Mouse (Mus musculus): Measurements from ENCODE around the gene Zfp541. TPM values are rescaled to one million over a fixed set of nuclear protein-coding genes. Genes with fewer than 3 reads are reported as not detected.

Gene Zfp541
- total RNA-seq, 2 experiments from 2014 or later, result 0.10 to 0.13 TPM

DNA sequence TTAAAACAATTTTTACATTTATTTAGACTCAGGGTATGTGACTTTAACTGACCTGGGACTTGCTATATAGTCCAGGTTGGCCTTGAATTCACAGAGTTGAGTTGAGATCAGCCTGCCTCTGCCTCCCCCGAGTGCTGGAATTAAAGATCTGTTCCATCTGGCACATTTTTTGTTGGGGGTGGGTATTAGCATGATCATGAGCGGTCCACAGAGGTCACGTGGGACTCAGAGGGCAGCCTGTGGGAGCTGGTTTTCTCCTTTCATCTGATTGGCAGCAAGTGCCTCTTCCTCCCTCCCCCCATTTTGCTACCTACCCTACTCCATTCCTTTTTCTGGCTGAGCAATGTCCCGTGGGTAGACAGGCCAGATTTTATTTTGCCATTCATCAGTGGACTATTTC is 19.0 kb downstream of the Zfp541 start:
- no peak for DNase-seq

DNA sequence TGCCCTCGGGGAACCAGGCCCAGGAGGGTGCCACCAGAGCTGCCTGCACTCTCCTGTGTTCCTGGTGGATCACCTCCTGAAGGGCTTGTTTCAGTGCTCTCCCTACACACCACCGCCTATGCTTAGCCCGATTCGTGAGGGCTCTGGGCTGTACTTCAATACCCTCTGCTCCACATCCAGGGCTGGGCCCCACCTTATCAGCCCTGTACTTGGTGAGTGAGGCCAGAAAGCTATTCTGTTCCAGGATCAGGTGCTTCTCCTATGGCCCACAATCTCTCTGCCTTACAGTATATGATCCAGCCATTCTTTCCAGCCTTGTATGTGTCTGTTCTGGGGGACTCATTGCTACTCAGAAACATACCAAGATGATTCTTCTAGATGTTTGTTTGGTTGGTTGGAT is 21.7 kb downstream of the Zfp541 start:
- DNase-seq, result no peak

DNA sequence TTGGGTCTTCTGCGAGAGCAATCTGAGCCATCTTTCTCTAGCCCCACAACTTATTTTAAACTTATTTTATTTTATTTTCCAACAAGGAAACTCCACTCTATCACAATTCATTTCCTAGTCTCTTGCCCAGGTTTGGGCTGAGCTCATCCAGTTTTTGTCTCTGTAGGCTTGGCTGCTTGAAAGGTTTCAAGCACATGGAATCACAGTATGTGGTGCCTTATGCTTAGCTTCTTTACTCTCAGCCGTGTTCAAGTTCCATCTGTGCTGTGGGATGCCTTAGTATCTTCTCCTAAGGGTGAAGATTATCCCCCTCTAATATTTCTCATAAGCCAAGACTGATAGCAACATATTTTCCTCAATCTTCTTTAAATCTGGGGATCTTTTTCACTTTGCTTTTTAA is 26.0 kb downstream of the Zfp541 start:
- no peak for DNase-seq

DNA sequence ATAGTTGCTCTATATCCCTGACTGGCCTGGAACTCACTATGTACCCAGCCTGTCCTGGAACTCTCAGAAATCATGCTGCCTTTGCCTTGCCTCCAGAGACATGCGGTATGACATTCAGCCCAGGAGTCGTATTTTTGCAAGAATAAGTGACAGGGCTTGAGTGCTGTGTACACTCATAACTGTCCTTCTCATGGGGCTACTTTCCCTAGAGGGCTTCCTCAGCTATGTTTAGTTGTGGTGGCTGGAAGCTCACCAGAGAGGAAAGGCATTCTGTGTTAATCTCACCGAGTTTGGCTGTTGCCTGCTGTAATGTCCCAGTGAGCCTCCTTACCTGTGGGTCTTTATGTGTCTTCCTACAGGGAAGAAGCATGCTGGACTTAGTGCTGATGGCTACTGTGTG is 33.0 kb downstream of the Zfp541 start:
- no peak for DNase-seq

DNA sequence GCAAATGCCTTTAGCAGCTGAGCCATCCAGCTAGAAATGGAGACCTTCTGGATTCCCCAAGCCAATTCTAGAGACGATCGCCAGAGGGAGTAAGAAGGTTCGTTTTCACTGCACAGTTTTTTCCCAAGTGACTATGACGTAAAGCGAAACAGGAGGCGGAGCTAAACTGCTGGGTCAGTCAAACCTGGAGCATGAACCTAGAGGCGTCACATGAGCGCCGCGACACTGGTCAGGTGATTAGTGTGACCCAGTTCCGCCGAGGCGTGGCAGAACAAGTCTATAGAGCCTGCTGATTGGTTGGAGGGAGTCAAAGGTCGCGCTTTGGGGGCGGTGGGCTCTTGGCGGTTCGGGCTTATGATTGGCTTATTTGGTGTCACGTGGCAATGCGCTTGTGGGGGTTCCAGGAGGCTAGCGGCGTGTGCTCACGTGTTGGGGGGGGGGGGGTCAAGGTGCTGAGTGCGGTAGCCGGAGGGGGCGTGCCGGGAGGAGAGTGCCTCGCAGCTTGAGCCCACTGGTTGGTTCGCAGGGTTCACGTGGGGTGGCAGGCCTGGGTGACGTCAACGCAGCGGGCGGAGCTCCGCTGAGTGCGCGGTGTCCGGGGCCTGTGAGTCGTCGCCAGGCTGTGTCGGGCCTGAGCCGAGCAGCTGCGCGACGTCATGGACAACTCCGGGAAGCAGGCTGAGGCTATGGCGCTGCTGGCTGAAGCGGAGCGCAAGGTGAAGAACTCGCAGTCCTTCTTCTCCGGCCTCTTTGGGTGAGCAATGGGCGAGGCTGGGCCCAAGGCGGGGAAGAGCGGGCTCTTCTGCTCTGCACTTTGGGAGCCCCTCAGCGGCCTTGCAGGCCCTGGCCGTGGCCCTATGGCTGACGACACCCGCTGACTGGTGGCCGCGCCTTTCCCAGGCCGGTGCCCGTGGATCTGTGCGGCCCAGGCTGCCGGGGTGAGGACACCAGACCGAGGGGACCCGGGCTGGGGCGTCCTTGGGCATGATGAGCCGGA is 36.7 kb downstream of the Zfp541 start, which contains the start of gene Napa:
Gene Napa, plus strand, starts transcription at position 438 of the 997 bp plus-strand sequence.
- DNase-seq, result peak; percentile 99

DNA sequence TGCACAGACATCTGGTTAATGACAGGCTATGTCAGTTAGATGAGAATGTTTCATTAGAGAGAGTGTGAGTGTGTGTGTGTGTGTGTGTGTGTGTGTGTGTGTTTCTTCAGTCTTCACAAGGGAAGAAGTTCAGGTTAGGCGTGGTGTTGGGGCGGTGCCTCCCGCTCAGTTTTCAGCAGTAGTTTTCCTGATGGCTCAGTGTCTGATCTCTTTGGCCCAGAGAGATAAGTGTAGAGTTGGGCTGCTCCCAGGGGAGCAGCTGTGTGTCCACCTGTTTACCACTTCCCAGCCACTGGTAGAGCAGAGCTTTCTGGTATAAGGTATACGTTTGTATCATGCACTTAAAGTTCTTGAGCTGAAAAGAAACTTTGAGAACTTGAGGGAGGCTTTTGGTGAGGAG is 38.3 kb downstream of the Zfp541 start:
- DNase-seq, result no peak

DNA sequence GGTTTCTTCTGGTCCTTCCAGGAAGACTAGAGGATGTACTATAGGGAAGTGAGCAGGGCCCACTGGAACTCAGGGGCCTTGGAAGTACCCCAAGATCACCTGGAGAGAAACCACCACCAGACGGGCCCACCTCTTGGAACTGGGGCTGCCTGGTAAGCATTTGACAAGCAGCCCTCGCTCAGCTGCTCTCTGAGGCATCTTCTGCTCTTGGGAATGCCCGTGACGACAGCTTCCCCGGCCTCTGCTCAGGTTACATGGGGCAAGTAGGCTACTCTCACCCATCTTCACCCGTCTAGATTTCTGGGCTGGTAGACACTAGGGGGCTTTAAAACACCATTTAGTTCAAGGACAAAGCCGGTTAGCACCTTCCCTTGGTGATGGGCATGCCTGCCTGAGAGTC is 39.5 kb downstream of the Zfp541 start:
- no peak for DNase-seq

DNA sequence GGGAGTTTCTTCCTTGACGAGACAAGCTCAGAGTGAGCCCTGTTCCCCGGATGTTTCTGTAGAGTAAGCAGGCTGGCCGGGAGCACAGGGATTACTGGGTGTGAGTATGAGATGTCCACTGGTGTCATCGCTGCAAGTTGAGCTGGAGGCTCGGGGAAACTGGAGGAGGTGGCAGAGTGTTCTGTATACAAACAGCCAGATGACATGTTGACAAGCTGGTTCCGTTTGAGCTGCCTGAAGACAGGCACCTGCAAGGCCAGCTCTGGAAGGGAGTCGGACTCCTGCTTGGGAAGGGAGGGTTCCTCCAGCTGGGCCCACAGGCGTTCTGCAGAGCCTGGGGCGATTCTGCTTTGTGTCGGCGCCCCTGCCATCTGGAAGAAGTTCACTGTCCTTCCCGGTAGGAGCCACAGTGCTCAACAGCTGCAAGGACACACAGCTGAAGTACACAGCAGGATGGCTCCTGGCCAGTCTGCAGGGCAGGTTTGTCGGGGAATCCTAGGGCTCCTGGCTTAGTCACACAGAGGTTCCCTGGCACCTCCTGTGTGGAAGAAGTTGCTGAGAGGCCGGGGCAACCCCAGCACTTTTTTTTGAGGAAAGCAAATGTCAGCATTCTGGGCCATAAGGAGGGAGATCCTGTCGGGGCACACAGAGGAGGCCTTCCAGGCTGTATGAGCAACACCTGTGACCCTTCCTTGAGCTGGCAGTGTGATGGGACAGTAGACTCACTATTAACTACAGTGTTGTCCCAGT is 40.3 kb downstream of the Zfp541 start:
- DNase-seq, result no peak

DNA sequence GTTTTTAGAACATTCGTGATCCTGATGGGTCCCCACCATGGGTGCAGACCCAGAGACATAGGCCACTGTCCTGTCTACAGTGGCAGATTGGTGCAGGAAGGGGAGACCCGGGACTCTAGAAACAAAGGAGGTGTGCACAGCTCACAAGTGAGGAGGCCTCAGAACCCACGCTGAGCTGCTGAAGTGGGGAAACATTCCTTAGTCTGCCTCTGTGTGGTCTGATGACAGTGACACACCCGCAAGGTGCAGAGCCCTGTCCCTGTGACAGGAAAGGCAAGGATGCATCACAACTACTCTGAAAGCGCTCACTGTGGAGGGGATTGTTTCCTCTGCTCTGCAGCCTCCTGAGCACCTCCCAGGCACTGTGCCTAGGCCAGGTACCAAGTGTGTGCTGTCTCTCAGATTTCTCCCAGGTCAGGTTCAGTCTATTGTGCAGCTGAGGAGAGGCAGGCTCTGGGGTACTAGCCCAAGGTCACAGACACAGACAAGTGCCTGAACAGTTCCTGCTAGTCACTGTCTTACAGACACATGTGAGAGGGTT is 41.1 kb downstream of the Zfp541 start:
- no peak for DNase-seq

DNA sequence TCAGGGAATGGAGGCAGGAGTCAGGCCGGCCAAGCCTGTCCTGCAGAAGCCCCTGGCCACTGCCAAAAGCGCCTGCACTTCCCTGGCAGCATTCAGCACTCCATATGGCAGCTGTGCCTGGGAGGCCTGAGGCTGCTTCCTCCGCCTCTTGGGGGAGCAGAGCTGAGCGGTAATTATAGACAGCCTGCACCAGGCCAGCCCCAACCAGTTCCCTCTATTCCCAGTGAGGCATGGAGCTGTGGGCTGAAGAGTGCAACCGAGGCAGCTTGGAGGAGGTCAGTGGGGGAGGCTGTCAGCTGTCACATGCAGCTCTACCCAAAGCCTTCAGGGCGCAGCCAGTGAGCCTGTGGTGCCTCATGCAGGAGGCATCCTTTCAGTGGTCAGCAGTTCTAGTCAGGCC is 42.1 kb downstream of the Zfp541 start:
- no peak for DNase-seq

DNA sequence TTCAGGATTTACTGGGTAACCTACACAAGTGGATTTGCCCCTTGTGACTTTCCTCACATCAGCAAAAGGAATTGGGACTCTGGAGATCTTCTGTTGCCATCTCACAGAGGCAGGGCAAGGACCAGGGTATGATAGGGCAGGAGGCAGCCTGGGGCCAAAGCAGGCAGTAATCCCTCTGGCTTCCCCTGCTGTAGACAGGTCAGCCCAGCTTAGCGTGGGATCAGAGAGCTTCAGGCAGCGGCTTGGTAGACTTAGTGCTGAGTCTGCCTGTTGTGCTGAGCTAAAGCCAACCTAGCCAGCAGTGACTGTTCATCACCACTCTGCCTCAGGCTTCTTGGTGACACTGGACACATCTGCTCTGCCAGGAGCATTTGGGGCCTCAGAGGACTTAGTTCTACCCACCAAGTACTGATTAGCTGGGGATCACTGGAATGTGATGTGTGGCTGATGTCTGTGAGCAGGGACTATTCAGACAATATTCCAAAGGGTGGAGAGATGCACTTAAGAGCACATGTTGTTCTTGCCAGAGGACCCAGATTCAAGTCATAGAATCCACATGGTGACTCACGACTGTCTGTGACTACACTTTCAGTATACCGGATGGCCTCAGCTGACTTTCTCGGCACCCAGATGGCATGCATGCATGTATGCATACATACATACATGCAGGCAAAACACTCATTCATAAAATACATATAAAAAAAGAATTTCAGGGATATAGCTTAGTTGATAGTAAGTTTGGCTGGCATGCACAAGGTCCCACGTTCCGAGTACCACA is 43.2 kb downstream of the Zfp541 start:
- DNase-seq, result no peak

DNA sequence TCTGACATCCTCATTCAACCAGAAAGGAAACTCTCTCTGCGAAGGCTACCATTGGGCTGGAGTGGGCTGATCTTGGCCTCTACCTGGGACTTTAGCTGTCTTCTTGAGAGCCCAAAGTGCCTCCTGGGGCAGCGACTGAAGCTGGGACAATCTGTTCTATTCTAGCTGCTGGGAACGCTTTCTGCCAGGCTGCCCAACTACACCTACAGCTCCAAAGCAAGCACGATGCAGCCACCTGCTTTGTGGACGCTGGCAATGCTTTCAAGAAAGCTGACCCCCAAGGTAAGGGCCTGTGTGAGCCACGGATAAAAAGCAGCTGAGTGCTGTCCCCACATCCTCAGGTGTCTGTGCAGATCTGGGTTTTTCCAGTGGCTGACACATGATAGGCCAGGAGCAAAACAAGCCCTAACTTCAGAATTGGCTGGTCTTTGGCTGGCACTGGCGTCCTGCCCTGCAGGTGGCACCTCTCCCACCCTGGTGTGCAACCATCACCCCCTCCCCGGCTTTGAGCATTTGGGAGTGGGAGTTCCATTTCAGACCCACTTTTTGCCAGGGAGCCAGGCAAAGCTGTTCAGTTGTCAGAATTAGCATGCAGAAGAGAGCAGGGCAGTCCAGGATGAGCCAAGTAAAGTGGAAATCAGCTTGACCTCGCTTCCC is 47.4 kb downstream of the Zfp541 start:
- DNase-seq, result no peak

DNA sequence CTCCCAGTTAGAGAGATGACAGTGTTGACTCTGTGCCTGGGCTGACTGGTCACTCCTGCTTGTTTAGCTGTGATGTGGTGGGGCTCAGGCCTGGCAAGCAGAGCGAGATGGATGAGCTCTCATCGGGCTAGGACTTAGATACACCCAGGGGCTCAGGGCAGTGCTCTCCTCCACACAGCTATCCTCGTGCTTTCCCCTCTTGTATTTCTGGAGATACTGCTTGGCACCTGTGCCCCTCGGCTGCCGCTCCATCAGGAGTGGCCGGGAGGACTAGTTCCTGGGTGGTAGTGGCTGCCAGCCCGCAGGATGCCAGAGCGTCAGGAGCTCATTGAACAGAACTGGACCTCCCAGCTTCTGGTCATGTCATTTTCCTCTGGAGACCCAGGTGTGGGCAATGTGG is 48.5 kb downstream of the Zfp541 start:
- no peak for DNase-seq

DNA sequence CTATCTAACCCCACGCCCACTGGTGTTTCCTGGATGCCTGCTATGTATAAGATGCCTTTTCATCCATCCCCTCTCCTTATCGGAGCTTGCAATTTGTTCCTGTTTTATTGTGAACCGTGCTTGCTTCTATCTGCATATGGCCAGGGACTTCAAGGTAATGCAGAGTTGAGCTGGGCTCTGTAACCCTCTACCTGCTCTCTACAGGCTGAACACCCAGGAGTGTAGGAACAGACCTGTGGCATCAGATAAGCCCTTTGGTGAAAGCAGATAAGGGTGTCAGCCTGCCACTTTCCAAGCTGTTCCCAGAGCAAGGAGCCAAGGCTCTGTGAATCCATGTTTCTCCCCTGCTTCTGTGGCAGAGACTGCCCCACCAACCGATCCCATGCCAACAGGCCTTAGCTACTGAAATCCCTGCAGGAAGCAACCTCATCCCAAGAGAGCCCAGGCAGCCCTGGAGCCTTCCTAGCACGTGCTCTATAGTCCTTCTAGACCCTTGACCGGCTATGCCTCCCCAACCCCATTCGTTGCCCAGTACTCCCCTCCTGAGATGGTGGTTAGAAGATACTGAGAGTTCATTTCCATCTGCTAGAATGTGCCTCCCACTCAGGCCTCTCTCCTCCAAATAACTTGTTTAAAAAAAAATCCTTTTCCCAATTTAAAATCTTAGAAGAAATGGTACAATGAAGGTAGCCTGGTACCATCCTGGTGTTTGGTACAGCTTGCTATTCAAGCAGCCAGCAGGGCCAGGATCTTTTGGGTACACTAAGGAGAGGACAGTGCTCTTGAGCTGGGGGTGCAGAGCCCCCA is 49.9 kb downstream of the Zfp541 start:
- DNase-seq, result no peak

DNA sequence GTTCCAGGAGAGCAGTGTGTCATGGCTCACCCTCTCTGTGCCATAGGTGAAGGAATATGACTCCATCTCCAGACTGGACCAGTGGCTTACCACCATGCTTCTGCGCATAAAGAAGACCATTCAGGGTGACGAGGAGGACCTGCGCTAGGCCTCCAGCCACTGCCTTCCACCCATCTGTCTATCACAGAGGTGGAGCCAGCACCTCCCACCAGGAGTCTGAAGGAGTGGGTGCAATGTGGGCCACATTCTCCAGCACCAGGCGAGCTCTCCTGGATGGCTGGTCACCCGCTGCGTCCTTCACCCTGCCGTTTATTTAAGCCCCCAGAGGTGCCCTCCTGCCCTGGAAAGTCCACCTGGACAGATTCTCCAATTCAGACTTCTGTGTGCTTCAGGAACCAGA is 54.8 kb downstream of the Zfp541 start:
- no peak for DNase-seq

DNA sequence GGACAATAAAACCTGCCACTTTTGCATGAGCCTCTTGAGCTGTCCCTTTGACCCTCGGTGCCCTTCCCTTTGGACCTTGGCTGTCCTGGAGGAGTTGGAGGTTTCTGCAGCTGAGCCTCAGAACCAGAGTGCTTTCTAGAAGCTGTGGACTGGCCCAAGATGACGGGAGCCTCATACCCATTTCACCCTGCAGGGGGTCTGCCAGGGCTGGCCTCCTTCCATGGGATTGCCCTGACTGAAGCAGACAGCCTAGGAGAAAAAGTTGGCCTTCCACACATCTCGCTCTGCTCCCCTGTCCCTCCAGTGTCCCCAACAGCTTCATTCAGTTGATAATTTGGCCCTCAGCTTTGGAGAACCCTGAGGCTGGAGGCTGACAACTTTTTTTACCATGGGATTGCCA is 55.5 kb downstream of the Zfp541 start:
- no peak for DNase-seq

DNA sequence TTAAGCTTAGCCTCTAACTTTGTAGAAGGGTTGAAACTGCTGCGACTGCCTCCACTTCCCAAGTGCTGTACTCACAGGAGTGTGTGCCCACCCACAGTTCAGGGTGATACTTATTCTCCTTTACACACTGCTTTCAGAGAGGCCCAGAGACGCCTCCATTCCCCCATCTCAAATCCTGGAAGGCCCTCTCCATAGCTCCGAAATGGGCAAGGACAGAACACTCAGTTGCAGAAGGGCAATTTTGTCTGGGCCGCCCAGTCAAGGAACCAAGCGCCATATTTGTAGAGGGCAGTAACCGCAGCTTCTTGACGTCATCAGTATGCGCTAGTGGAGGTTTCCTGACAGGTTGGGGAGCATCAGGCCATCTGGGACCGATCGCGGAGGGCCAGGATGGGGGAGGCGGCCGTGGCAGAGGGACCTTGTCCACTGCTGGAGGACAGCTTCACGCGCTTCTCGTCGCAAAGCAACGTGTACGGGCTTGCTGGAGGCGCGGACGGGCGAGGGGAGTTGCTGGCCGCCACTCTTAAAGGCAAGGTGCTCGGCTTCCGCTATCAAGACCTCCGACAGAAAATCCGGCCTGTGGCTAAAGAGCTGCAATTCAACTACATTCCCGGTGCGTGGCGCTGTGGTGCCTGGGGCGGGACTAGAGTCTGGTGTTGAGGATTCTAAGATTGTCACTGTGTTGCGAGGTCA is 58.1 kb downstream of the Zfp541 start, which contains the start of gene Kptn:
Gene Kptn, plus strand, starts transcription at position 327 of the 693 bp plus-strand sequence.
- peak; percentile 91 to 92 for DNase-seq

DNA sequence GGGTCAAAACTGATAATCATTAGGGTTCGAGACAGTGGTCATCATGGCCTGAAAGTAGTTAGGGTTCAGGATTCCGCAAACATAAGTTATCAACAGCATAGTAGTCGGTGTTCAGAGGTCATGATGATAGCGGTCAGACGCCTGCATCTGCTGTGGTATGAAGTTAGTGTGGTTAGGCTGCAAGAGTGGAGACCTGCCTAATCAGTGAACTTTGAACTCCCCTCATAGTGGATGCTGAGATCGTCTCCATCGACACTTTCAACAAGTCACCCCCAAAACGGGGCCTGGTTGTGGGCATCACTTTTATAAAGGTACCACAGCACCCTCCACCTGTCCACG is 58.6 kb downstream of the Zfp541 start:
- no peak for DNase-seq

DNA sequence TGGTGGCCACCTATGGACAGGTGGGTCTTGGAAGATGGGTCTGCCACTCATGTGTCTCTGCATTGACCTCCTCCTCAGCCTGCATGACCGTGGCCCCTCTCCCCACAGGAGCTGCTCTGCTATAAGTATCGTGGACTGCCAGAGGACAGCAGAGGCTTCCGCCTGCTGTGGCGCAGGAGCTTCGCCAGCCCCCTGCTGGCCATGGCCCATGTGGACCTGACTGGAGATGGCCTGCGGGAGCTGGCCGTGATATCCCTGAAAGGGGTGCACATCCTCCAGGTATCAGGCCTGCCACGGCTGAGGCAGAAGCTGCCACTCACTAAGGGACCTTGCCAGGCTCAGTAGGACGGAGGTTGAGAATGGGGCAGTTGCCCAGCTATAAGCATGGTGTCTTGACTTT is 64.2 kb downstream of the Zfp541 start:
- no peak for DNase-seq

DNA sequence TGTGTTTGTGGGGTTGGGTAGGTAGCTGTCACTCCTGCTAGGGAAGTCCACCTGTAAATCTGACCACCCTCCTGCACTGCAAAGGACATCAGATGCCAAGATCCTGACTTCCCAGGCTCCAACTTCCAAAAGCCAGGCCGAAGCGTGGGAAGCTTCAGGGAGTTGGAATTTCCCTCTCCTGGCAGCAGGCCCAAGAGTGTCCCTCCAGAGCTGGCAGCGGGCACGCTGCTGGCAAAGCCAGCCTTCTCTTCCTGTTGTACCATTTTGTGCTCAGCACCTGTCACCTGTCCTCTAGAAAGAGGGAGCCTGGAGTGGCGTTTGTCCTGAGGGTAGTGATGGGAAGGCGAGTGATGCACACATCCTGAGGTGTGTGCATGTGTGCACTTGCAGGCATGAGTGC is 66.7 kb downstream of the Zfp541 start:
- peak; percentile 32 to 43 for DNase-seq

Data from adrenal gland, postnatal 36 days (tissue).